Mouse (Mus musculus): ENCODE results near the gene Auts2. TPM values are rescaled to one million over a fixed set of nuclear protein-coding genes. Genes with fewer than 3 reads are reported as not detected.

Auts2 gene
- polyA plus RNA-seq, 1 experiment from 2014 or later = 47.7 TPM

GRCm38 (mm10) chr5:131944761-131945160 is 598.4 kb downstream of the Auts2 start:
- Histone ChIP-seq H3K4me3 (ENCODE audit: low read depth, low read length) (no peak overlapping the region), H3K27ac (ENCODE audit: low read length) (no peak overlapping the region), H3K4me1 (ENCODE audit: control insufficient read depth, insufficient read depth, low read length) (peaks cover 10% of the 10 kb centered on the region; the same call in 1 of the 2 replicates), H3K4me2 (replicated peaks; ENCODE audit: low read depth, low read length) (no peak overlapping the region), H3K9ac (replicated peaks; ENCODE audit: low read depth, low read length) (no peak overlapping the region), H3K9me3 (ENCODE audit: control insufficient read depth, low read depth, low read length) (no peaks in the 10 kb centered on the region), H3K27me3 (ENCODE audit: control insufficient read depth, insufficient read depth, low read length) (no peaks in the 10 kb centered on the region), H3K36me3 (ENCODE audit: control insufficient read depth, insufficient read depth, low read length) (no peaks in the 10 kb centered on the region)
- 30% methylated on average over 2 of the region's 2 CpGs for WGBS
- ATAC-seq (ENCODE audit: insufficient number of reproducible peaks, insufficient read depth, low FRiP score, low read depth) = no peak

- WGBS = 82% methylated on average over 7 of the region's 7 CpGs
- no peaks in the 10 kb centered on the region for H3K9me3 ChIP-seq (ENCODE audit: control insufficient read depth, low read depth, low read length)
- H3K4me1 ChIP-seq (ENCODE audit: control insufficient read depth, insufficient read depth, low read length) = no peaks in the 10 kb centered on the region
- H3K27ac ChIP-seq (ENCODE audit: low read length) = no peak overlapping the region
- H3K36me3 ChIP-seq (ENCODE audit: control insufficient read depth, insufficient read depth, low read length) = no peaks in the 10 kb centered on the region
- H3K4me3 ChIP-seq (ENCODE audit: low read depth, low read length) = no peak overlapping the region
- no peak for ATAC-seq (ENCODE audit: insufficient number of reproducible peaks, insufficient read depth, low FRiP score, low read depth)
- no peaks in the 10 kb centered on the region for H3K27me3 ChIP-seq (ENCODE audit: control insufficient read depth, insufficient read depth, low read length)
- no peak overlapping the region for H3K4me2 ChIP-seq (replicated peaks; ENCODE audit: low read depth, low read length)
- H3K9ac ChIP-seq (replicated peaks; ENCODE audit: low read depth, low read length) = no peak overlapping the region
Observed at GRCm38 (mm10) chr5:131928696-131929095, 614.4 kb downstream of the Auts2 start.

- H3K36me3 ChIP-seq (ENCODE audit: control insufficient read depth, insufficient read depth, low read length) = no peaks in the 10 kb centered on the region
- 91% methylated on average over 4 of the region's 4 CpGs for WGBS
- H3K9me3 ChIP-seq (ENCODE audit: control insufficient read depth, low read depth, low read length) = no peaks in the 10 kb centered on the region
- ATAC-seq (ENCODE audit: insufficient number of reproducible peaks, insufficient read depth, low FRiP score, low read depth) = no peak
- 0 out of 2 replicates have a peak, but pooled peaks cover 5% of the 10 kb centered on the region for H3K4me1 ChIP-seq (ENCODE audit: control insufficient read depth, insufficient read depth, low read length)
- H3K4me3 ChIP-seq (ENCODE audit: low read depth, low read length) = no peak overlapping the region
- H3K27me3 ChIP-seq (ENCODE audit: control insufficient read depth, insufficient read depth, low read length) = no peaks in the 10 kb centered on the region
- no peak overlapping the region for H3K4me2 ChIP-seq (replicated peaks; ENCODE audit: low read depth, low read length)
- no peak overlapping the region for H3K9ac ChIP-seq (replicated peaks; ENCODE audit: low read depth, low read length)
- H3K27ac ChIP-seq (ENCODE audit: low read length) = no peak overlapping the region
Observed at GRCm38 (mm10) chr5:131922759-131923158, 620.4 kb downstream of the Auts2 start.

- no peak overlapping the region for H3K4me3 ChIP-seq (ENCODE audit: low read depth, low read length)
- no peak overlapping the region for H3K4me2 ChIP-seq (replicated peaks; ENCODE audit: low read depth, low read length)
- no peaks in the 10 kb centered on the region for H3K27me3 ChIP-seq (ENCODE audit: control insufficient read depth, insufficient read depth, low read length)
- no peak overlapping the region for H3K27ac ChIP-seq (ENCODE audit: low read length)
- no peaks in the 10 kb centered on the region for H3K36me3 ChIP-seq (ENCODE audit: control insufficient read depth, insufficient read depth, low read length)
- ATAC-seq (ENCODE audit: insufficient number of reproducible peaks, insufficient read depth, low FRiP score, low read depth) = no peak
- H3K4me1 ChIP-seq (ENCODE audit: control insufficient read depth, insufficient read depth, low read length) = 0 out of 2 replicates have a peak, but pooled peaks cover 5% of the 10 kb centered on the region
- no peak overlapping the region for H3K9ac ChIP-seq (replicated peaks; ENCODE audit: low read depth, low read length)
- no peaks in the 10 kb centered on the region for H3K9me3 ChIP-seq (ENCODE audit: control insufficient read depth, low read depth, low read length)
- 66% methylated on average over 5 of the region's 5 CpGs for WGBS
Observed at GRCm38 (mm10) chr5:131922118-131922517, 621.0 kb downstream of the Auts2 start.

- Histone ChIP-seq H3K27ac (ENCODE audit: low read length) (no peak overlapping the region), H3K36me3 (ENCODE audit: control insufficient read depth, insufficient read depth, low read length) (no peaks in the 10 kb centered on the region), H3K4me2 (replicated peaks; ENCODE audit: low read depth, low read length) (no peak overlapping the region), H3K4me1 (ENCODE audit: control insufficient read depth, insufficient read depth, low read length) (0 out of 2 replicates have a peak, but pooled peaks cover 5% of the 10 kb centered on the region), H3K4me3 (ENCODE audit: low read depth, low read length) (no peak overlapping the region), H3K9ac (replicated peaks; ENCODE audit: low read depth, low read length) (no peak overlapping the region), H3K9me3 (ENCODE audit: control insufficient read depth, low read depth, low read length) (no peaks in the 10 kb centered on the region), H3K27me3 (ENCODE audit: control insufficient read depth, insufficient read depth, low read length) (no peaks in the 10 kb centered on the region)
- WGBS = 74% methylated on average over 12 of the region's 12 CpGs
- no peak for ATAC-seq (ENCODE audit: insufficient number of reproducible peaks, insufficient read depth, low FRiP score, low read depth)
Observed at GRCm38 (mm10) chr5:131919983-131920777, 623.0 kb downstream of the Auts2 start.

DNA sequence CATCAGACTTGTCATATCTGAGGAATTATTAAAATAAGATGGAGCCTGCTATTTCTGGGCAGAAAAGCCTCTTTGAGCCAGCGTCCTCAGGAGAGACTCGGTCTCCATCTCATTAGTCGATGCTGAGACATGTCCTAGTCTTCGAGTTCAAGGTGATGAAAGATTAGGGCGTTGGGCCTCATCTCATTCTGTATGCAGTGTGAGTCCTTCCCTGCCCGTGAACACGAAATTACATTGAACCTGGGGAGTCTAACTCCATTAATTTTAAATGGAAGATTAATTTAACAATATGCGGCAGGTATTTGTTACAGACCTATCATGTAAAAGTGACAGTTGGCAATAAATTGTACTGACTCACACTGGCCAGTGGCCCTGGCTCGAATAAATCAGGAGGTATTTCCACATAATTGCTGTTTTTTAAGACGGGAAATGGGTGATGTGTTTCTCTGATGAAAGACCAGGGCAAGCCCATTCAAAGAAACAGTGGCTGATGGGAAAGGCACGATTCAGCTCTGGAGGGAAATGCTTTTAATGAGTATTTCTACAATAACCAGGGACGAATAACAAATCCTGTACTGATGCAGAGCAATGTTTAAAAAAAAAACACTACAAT is 626.2 kb downstream of the Auts2 start:
- Histone ChIP-seq H3K4me3 (ENCODE audit: low read depth, low read length) (no peak overlapping the region), H3K9me3 (ENCODE audit: control insufficient read depth, low read depth, low read length) (no peaks in the 10 kb centered on the region), H3K9ac (replicated peaks; ENCODE audit: low read depth, low read length) (no peak overlapping the region), H3K27me3 (ENCODE audit: control insufficient read depth, insufficient read depth, low read length) (no peaks in the 10 kb centered on the region), H3K4me1 (ENCODE audit: control insufficient read depth, insufficient read depth, low read length) (0 out of 2 replicates have a peak, but pooled peaks cover 2% of the 10 kb centered on the region), H3K4me2 (replicated peaks; ENCODE audit: low read depth, low read length) (no peak overlapping the region), H3K36me3 (ENCODE audit: control insufficient read depth, insufficient read depth, low read length) (no peaks in the 10 kb centered on the region), H3K27ac (ENCODE audit: low read length) (no peak overlapping the region)
- no peak for ATAC-seq (ENCODE audit: insufficient number of reproducible peaks, insufficient read depth, low FRiP score, low read depth)
- WGBS = 68% methylated on average over 12 of the region's 12 CpGs

- WGBS = 83% methylated on average over 8 of the region's 8 CpGs
- H3K4me2 ChIP-seq (replicated peaks; ENCODE audit: low read depth, low read length) = no peak overlapping the region
- ATAC-seq (ENCODE audit: insufficient number of reproducible peaks, insufficient read depth, low FRiP score, low read depth) = no peak
- H3K27me3 ChIP-seq (ENCODE audit: control insufficient read depth, insufficient read depth, low read length) = no peaks in the 10 kb centered on the region
- H3K4me1 ChIP-seq (ENCODE audit: control insufficient read depth, insufficient read depth, low read length) = no peaks in the 10 kb centered on the region
- no peaks in the 10 kb centered on the region for H3K9me3 ChIP-seq (ENCODE audit: control insufficient read depth, low read depth, low read length)
- H3K4me3 ChIP-seq (ENCODE audit: low read depth, low read length) = no peak overlapping the region
- no peaks in the 10 kb centered on the region for H3K36me3 ChIP-seq (ENCODE audit: control insufficient read depth, insufficient read depth, low read length)
- H3K9ac ChIP-seq (replicated peaks; ENCODE audit: low read depth, low read length) = no peak overlapping the region
- no peak overlapping the region for H3K27ac ChIP-seq (ENCODE audit: low read length)
Observed at GRCm38 (mm10) chr5:131913562-131913961, 629.6 kb downstream of the Auts2 start.

- Histone ChIP-seq H3K27ac (ENCODE audit: low read length) (no peak overlapping the region), H3K4me1 (ENCODE audit: control insufficient read depth, insufficient read depth, low read length) (no peaks in the 10 kb centered on the region), H3K36me3 (ENCODE audit: control insufficient read depth, insufficient read depth, low read length) (no peaks in the 10 kb centered on the region), H3K4me2 (replicated peaks; ENCODE audit: low read depth, low read length) (no peak overlapping the region), H3K9ac (replicated peaks; ENCODE audit: low read depth, low read length) (no peak overlapping the region), H3K4me3 (ENCODE audit: low read depth, low read length) (no peak overlapping the region), H3K27me3 (ENCODE audit: control insufficient read depth, insufficient read depth, low read length) (no peaks in the 10 kb centered on the region), H3K9me3 (ENCODE audit: control insufficient read depth, low read depth, low read length) (no peaks in the 10 kb centered on the region)
- 60% methylated on average over 1 of the region's 1 CpGs for WGBS
- ATAC-seq (ENCODE audit: insufficient number of reproducible peaks, insufficient read depth, low FRiP score, low read depth) = no peak
Observed at GRCm38 (mm10) chr5:131912983-131913382, 630.2 kb downstream of the Auts2 start.

Data from stomach, embryonic 14.5 days (tissue).